Mouse (Mus musculus): ENCODE results near the gene Hecw2. TPM values are rescaled to one million over a fixed set of nuclear protein-coding genes. Genes with fewer than 3 reads are reported as not detected.

The Hecw2 gene
- polyA plus RNA-seq, 1 experiment = 1.3 TPM

GRCm38 (mm10) chr1:53850891-53851290, 344.1 kb downstream of the Hecw2 start:
- no peaks in the 10 kb centered on the region for H3K4me1 ChIP-seq (ENCODE audit: control insufficient read depth, insufficient read depth, low read length)
- no peak overlapping the region for H3K4me3 ChIP-seq (ENCODE audit: control insufficient read depth, low read depth, low read length)
- no peak overlapping the region for H3K27ac ChIP-seq (ENCODE audit: control insufficient read depth, insufficient read depth, low read depth, low read length)
- TF ChIP-seq POLR2A (IDR thresholded peaks at IDR 0.05; ENCODE audit: control insufficient read depth, low read depth, low read length) = no peak
- no peaks in the 10 kb centered on the region for H3K27me3 ChIP-seq (ENCODE audit: control insufficient read depth, insufficient read depth, low read length)
- H3K36me3 ChIP-seq (ENCODE audit: control insufficient read depth, insufficient read depth, low read length) = no peaks in the 10 kb centered on the region

- TF ChIP-seq CTCF (IDR thresholded peaks at IDR 0.05; ENCODE audit: control insufficient read depth, insufficient read depth, insufficient replicate concordance, low read depth, low read length) (no peak), POLR2A (IDR thresholded peaks at IDR 0.05; ENCODE audit: control insufficient read depth, low read depth, low read length) (no peak)
- no peaks in the 10 kb centered on the region for H3K36me3 ChIP-seq (ENCODE audit: control insufficient read depth, insufficient read depth, low read length)
- no peaks in the 10 kb centered on the region for H3K4me1 ChIP-seq (ENCODE audit: control insufficient read depth, insufficient read depth, low read length)
- H3K27ac ChIP-seq (ENCODE audit: control insufficient read depth, insufficient read depth, low read depth, low read length) = no peak overlapping the region
- H3K4me3 ChIP-seq (ENCODE audit: control insufficient read depth, low read depth, low read length) = no peak overlapping the region
- no peaks in the 10 kb centered on the region for H3K27me3 ChIP-seq (ENCODE audit: control insufficient read depth, insufficient read depth, low read length)
These were observed 348.2 kb downstream of the Hecw2 start for GRCm38 (mm10) chr1:53846665-53847237.

GRCm38 (mm10) chr1:53845854-53846253, 349.1 kb downstream of the Hecw2 start:
- H3K27me3 ChIP-seq (ENCODE audit: control insufficient read depth, insufficient read depth, low read length) = no peaks in the 10 kb centered on the region
- no peak for TF ChIP-seq POLR2A (IDR thresholded peaks at IDR 0.05; ENCODE audit: control insufficient read depth, low read depth, low read length)
- no peak for TF ChIP-seq CTCF (IDR thresholded peaks at IDR 0.05; ENCODE audit: control insufficient read depth, insufficient read depth, insufficient replicate concordance, low read depth, low read length)
- no peak overlapping the region for H3K27ac ChIP-seq (ENCODE audit: control insufficient read depth, insufficient read depth, low read depth, low read length)
- H3K4me1 ChIP-seq (ENCODE audit: control insufficient read depth, insufficient read depth, low read length) = no peaks in the 10 kb centered on the region
- H3K36me3 ChIP-seq (ENCODE audit: control insufficient read depth, insufficient read depth, low read length) = no peaks in the 10 kb centered on the region
- H3K4me3 ChIP-seq (ENCODE audit: control insufficient read depth, low read depth, low read length) = no peak overlapping the region

GRCm38 (mm10) chr1:53844914-53845612, 349.9 kb downstream of the Hecw2 start:
- Histone ChIP-seq H3K27me3 (ENCODE audit: control insufficient read depth, insufficient read depth, low read length) (no peaks in the 10 kb centered on the region), H3K36me3 (ENCODE audit: control insufficient read depth, insufficient read depth, low read length) (no peaks in the 10 kb centered on the region), H3K4me1 (ENCODE audit: control insufficient read depth, insufficient read depth, low read length) (no peaks in the 10 kb centered on the region), H3K4me3 (ENCODE audit: control insufficient read depth, low read depth, low read length) (no peak overlapping the region), H3K27ac (ENCODE audit: control insufficient read depth, insufficient read depth, low read depth, low read length) (no peak overlapping the region)
- TF ChIP-seq POLR2A (IDR thresholded peaks at IDR 0.05; ENCODE audit: control insufficient read depth, low read depth, low read length) (no peak), CTCF (IDR thresholded peaks at IDR 0.05; ENCODE audit: control insufficient read depth, insufficient read depth, insufficient replicate concordance, low read depth, low read length) (no peak)

- Histone ChIP-seq H3K36me3 (ENCODE audit: control insufficient read depth, insufficient read depth, low read length) (no peaks in the 10 kb centered on the region), H3K4me3 (ENCODE audit: control insufficient read depth, low read depth, low read length) (no peak overlapping the region), H3K27me3 (ENCODE audit: control insufficient read depth, insufficient read depth, low read length) (no peaks in the 10 kb centered on the region), H3K27ac (ENCODE audit: control insufficient read depth, insufficient read depth, low read depth, low read length) (no peak overlapping the region), H3K4me1 (ENCODE audit: control insufficient read depth, insufficient read depth, low read length) (no peaks in the 10 kb centered on the region)
- TF ChIP-seq POLR2A (IDR thresholded peaks at IDR 0.05; ENCODE audit: control insufficient read depth, low read depth, low read length) (no peak), CTCF (IDR thresholded peaks at IDR 0.05; ENCODE audit: control insufficient read depth, insufficient read depth, insufficient replicate concordance, low read depth, low read length) (no peak)
These were observed 350.6 kb downstream of the Hecw2 start for GRCm38 (mm10) chr1:53844122-53844913.

GRCm38 (mm10) chr1:53843051-53843450, 351.9 kb downstream of the Hecw2 start:
- no peak for TF ChIP-seq POLR2A (IDR thresholded peaks at IDR 0.05; ENCODE audit: control insufficient read depth, low read depth, low read length)
- no peak for TF ChIP-seq CTCF (IDR thresholded peaks at IDR 0.05; ENCODE audit: control insufficient read depth, insufficient read depth, insufficient replicate concordance, low read depth, low read length)
- no peaks in the 10 kb centered on the region for H3K36me3 ChIP-seq (ENCODE audit: control insufficient read depth, insufficient read depth, low read length)

GRCm38 (mm10) chr1:53841080-53841479, 353.9 kb downstream of the Hecw2 start:
- TF ChIP-seq POLR2A (IDR thresholded peaks at IDR 0.05; ENCODE audit: control insufficient read depth, low read depth, low read length) (no peak), CTCF (IDR thresholded peaks at IDR 0.05; ENCODE audit: control insufficient read depth, insufficient read depth, insufficient replicate concordance, low read depth, low read length) (no peak)
- H3K4me1 ChIP-seq (ENCODE audit: control insufficient read depth, insufficient read depth, low read length) = no peaks in the 10 kb centered on the region
- H3K4me3 ChIP-seq (ENCODE audit: control insufficient read depth, low read depth, low read length) = no peak overlapping the region
- no peak overlapping the region for H3K27ac ChIP-seq (ENCODE audit: control insufficient read depth, insufficient read depth, low read depth, low read length)
- H3K36me3 ChIP-seq (ENCODE audit: control insufficient read depth, insufficient read depth, low read length) = no peaks in the 10 kb centered on the region
- H3K27me3 ChIP-seq (ENCODE audit: control insufficient read depth, insufficient read depth, low read length) = no peaks in the 10 kb centered on the region

More at GRCm38 (mm10) chr1:53843051-53843450, 351.9 kb downstream of the Hecw2 start:
- H3K4me3 ChIP-seq (ENCODE audit: control insufficient read depth, low read depth, low read length) = no peak overlapping the region
- no peaks in the 10 kb centered on the region for H3K4me1 ChIP-seq (ENCODE audit: control insufficient read depth, insufficient read depth, low read length)
- H3K27ac ChIP-seq (ENCODE audit: control insufficient read depth, insufficient read depth, low read depth, low read length) = no peak overlapping the region
- no peaks in the 10 kb centered on the region for H3K27me3 ChIP-seq (ENCODE audit: control insufficient read depth, insufficient read depth, low read length)

Measured in testis, adult 2 months (tissue).